Mouse (Mus musculus) embryonic facial prominence, embryonic 13.5 days (tissue): Measurements from ENCODE around the gene Plxna4. TPM values are rescaled to one million over a fixed set of nuclear protein-coding genes. Genes with fewer than 3 reads are reported as not detected.

Experiments used
- ATAC-seq: fragments of 200-750 bp; cut with Nextera tagmentation; 2 replicates; pipeline ENCODE4 v1.8.0; 2017; ENCODE audit warnings: low read depth; ENCODE audit not compliant: insufficient number of reproducible peaks, insufficient read depth, low FRiP score, low TSS enrichment
- H3K27ac ChIP-seq: fragments of 300-500 bp; sonication (generic); 2 replicates; pipeline ENCODE4 v1.5.1; 2015; ENCODE audit warnings: moderate library complexity, mild to moderate bottlenecking, inconsistent platforms
- H3K27me3 ChIP-seq: fragments of 300-500 bp; sonication (generic); 2 replicates; pipeline ENCODE4 v1.6.1; 2015; ENCODE audit warnings: mild to moderate bottlenecking, inconsistent platforms
- H3K36me3 ChIP-seq: fragments of 300-500 bp; sonication (generic); 2 replicates; pipeline ENCODE4 v1.6.1; 2015; ENCODE audit warnings: mild to moderate bottlenecking, inconsistent platforms
- H3K4me1 ChIP-seq: fragments of 300-500 bp; sonication (generic); 2 replicates; pipeline ENCODE4 v1.6.1; 2015; ENCODE audit warnings: inconsistent platforms
- H3K4me2 ChIP-seq: fragments of 300-500 bp; sonication (generic); 2 replicates; pipeline ENCODE4 v1.6.1; 2015; ENCODE audit warnings: moderate library complexity, mild to moderate bottlenecking, inconsistent platforms
- H3K4me3 ChIP-seq: fragments of 300-500 bp; sonication (generic); 2 replicates; pipeline ENCODE4 v1.5.1; 2015; ENCODE audit warnings: mild to moderate bottlenecking, inconsistent platforms
- H3K9ac ChIP-seq: fragments of 300-500 bp; sonication (generic); 2 replicates; pipeline ENCODE4 v1.6.1; 2015; ENCODE audit warnings: mild to moderate bottlenecking, inconsistent platforms
- H3K9me3 ChIP-seq: fragments of 300-500 bp; sonication (generic); 2 replicates; pipeline ENCODE4 v1.6.1; 2016; ENCODE audit warnings: inconsistent platforms
- WGBS: fragments of 180-500 bp; shearing (Covaris S2); methylation state at CpG from one replicate; pipeline ENCODE4 v1.1.7; 2015; ENCODE audit warnings: mixed read lengths; 5-methylcytosine and 5-hydroxymethylcytosine counted together
- polyA plus RNA-seq: library from polyadenylated mRNA; unstranded; fragments of >200 nt; fragmentation: Nextera tagmentation; extraction: Ambion mirVana; gene quantifications from 2 replicates; pipeline ENCODE4 v1.2.1, GENCODE M21; 2015

Gene Plxna4
- polyA plus RNA-seq, 1 experiment from 2014 or later: 4.0 TPM

GRCm38 (mm10) chr6:32150836-32151235 lies 437.2 kb downstream of the Plxna4 start:
- no peak overlapping the region for H3K27ac ChIP-seq
- no peak overlapping the region for H3K4me3 ChIP-seq
- no peaks in the 10 kb centered on the region for H3K4me1 ChIP-seq
- no peaks in the 10 kb centered on the region for H3K27me3 ChIP-seq
- no peak overlapping the region for H3K9ac ChIP-seq
- H3K36me3 ChIP-seq: no peaks in the 10 kb centered on the region
- H3K4me2 ChIP-seq: no peak overlapping the region
- no peak for ATAC-seq
- WGBS: 80% methylated on average over 4 of the region's 4 CpGs
- H3K9me3 ChIP-seq: no peaks in the 10 kb centered on the region

GRCm38 (mm10) chr6:32144771-32145170 lies 443.2 kb downstream of the Plxna4 start:
- no peaks in the 10 kb centered on the region for H3K36me3 ChIP-seq
- ATAC-seq: no peak
- no peak overlapping the region for H3K9ac ChIP-seq
- H3K9me3 ChIP-seq: no peaks in the 10 kb centered on the region
- H3K27ac ChIP-seq: no peak overlapping the region
- no peak overlapping the region for H3K4me2 ChIP-seq
- no peak overlapping the region for H3K4me3 ChIP-seq
- WGBS: 76% methylated on average over 4 of the region's 4 CpGs
- H3K4me1 ChIP-seq: no peaks in the 10 kb centered on the region
- H3K27me3 ChIP-seq: no peaks in the 10 kb centered on the region

DNA sequence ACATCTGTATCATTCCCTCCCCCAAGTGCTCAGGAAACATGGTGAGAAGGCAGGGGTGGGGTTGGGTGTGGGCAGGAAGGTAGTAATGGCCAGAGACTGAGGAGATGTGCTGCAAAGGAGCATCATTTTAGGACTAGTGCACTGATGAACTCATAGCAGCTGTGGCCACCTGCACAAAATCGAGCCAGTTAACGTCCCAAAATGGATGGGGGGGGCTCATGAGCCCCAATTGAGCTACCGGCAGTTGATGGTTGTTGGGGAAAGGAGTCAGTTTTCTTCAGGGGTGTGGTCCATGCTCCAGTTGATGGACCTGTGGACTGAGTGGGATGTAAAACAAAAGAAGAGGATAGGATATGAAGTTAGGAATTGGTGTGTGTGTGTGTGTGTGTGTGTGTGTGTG lies 448.5 kb downstream of the Plxna4 start:
- Histone ChIP-seq H3K4me3 (no peak overlapping the region), H3K27me3 (no peaks in the 10 kb centered on the region), H3K9me3 (no peaks in the 10 kb centered on the region), H3K27ac (no peak overlapping the region), H3K36me3 (no peaks in the 10 kb centered on the region), H3K4me2 (no peak overlapping the region), H3K9ac (no peak overlapping the region), H3K4me1 (no peaks in the 10 kb centered on the region)
- WGBS: 76% methylated on average over 3 of the region's 3 CpGs
- no peak for ATAC-seq

GRCm38 (mm10) chr6:32126914-32127313 lies 461.1 kb downstream of the Plxna4 start:
- Histone ChIP-seq H3K4me2 (no peak overlapping the region), H3K4me1 (peaks cover 8% of the 10 kb centered on the region), H3K27me3 (no peaks in the 10 kb centered on the region), H3K9me3 (no peaks in the 10 kb centered on the region), H3K27ac (peak overlapping the region; percentile 68; the same call in 1 of the 2 replicates), H3K9ac (no peak overlapping the region), H3K36me3 (no peaks in the 10 kb centered on the region), H3K4me3 (no peak overlapping the region)
- 39% methylated on average over 6 of the region's 6 CpGs for WGBS
- no peak for ATAC-seq

GRCm38 (mm10) chr6:32122584-32123265 lies 465.3 kb downstream of the Plxna4 start:
- no peaks in the 10 kb centered on the region for H3K36me3 ChIP-seq
- no peaks in the 10 kb centered on the region for H3K27me3 ChIP-seq
- H3K4me2 ChIP-seq: no peak overlapping the region
- H3K9ac ChIP-seq: no peak overlapping the region
- H3K4me3 ChIP-seq: no peak overlapping the region
- no peaks in the 10 kb centered on the region for H3K9me3 ChIP-seq
- ATAC-seq: no peak
- H3K4me1 ChIP-seq: peaks cover 8% of the 10 kb centered on the region
- 88% methylated on average over 4 of the region's 4 CpGs for WGBS
- no peak overlapping the region for H3K27ac ChIP-seq

DNA sequence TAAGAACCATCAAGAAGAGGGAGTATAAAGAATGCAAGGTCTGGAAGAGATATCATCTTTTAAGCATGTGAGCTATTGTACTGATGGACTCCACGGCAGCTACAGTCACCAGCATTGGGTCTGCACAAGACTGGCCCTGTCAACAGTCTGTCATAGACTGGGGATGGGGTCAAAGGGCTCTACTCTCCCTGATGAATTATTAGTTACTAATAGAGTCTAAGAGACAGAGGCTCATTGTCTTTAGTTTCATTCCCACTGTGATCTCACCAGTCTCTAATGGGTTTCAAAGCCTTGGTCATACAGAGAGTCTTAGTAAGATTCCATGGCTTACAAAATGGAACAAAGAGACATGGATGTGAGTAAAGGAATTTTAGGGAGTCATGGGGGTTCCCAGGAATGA lies 467.1 kb downstream of the Plxna4 start:
- no peaks in the 10 kb centered on the region for H3K4me1 ChIP-seq
- WGBS: 57% methylated on average over 1 of the region's 1 CpGs

DNA sequence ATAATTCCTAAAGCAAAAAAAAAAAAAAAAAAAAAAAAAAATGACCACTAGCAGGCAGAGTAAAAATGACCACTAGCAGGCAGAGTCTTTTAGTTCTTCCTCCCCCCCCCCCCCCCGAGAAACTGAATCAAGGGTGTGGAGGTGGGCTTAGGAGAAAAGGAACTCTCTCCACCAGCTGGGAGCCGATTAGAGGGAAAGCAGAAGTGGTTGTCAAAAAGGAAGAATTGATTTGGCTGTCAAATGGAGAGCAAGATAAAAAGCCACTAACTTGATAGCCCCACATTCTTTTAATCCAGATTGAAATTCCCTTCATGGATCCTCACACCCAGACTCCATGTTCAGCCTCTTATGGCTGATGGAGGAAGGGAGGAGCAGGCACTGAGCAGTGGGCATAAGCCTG lies 478.8 kb downstream of the Plxna4 start:
- ATAC-seq: no peak
- Histone ChIP-seq H3K9me3 (no peaks in the 10 kb centered on the region), H3K9ac (no peak overlapping the region), H3K36me3 (no peaks in the 10 kb centered on the region), H3K4me2 (no peak overlapping the region), H3K4me1 (no peaks in the 10 kb centered on the region), H3K27ac (no peak overlapping the region), H3K4me3 (no peak overlapping the region), H3K27me3 (no peaks in the 10 kb centered on the region)
- WGBS: 42% methylated on average over 2 of the region's 2 CpGs

More for the DNA sequence above, 467.1 kb downstream of the Plxna4 start:
- H3K9me3 ChIP-seq: no peaks in the 10 kb centered on the region
- H3K27me3 ChIP-seq: no peaks in the 10 kb centered on the region
- no peak overlapping the region for H3K9ac ChIP-seq
- H3K27ac ChIP-seq: no peak overlapping the region
- no peaks in the 10 kb centered on the region for H3K36me3 ChIP-seq
- no peak overlapping the region for H3K4me3 ChIP-seq
- no peak overlapping the region for H3K4me2 ChIP-seq
- no peak for ATAC-seq

DNA sequence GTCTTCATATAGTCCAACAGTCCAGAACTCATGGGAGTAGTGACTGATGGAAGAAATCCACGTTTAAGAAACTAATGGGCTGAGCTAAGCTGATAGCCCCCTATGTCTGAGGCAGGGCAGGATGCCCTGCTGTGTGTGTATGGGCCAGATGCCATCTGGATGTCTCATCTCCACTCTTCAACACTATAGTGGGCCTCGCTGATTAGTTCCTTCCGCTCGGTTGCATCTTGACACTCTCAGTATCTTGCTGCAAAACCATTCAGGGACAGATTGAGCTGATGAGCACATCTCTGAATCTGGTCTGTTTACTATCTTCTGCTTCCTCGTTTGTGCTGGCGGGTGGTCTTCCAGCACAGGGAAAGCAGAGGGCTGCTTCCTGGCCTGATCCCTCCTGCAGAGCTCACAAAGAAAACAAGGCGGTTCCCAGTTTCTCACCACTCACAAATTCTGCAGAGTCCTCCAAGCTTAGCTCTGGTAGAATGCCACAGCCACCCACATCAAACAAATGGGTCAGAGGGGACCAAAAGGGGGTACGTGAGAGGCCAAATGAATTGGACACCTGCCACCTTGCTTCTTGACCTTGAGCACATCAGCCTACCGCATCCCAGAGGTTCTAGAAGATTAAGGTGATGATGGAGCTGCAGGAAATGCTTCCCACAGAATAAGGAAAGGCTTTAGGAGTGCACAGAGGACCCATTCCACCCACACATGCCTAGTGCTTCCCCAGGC lies 482.3 kb downstream of the Plxna4 start:
- Histone ChIP-seq H3K4me2 (no peak overlapping the region), H3K27ac (no peak overlapping the region), H3K9me3 (no peaks in the 10 kb centered on the region), H3K9ac (no peak overlapping the region), H3K27me3 (no peaks in the 10 kb centered on the region), H3K36me3 (no peaks in the 10 kb centered on the region), H3K4me1 (no peaks in the 10 kb centered on the region), H3K4me3 (no peak overlapping the region)
- 62% methylated on average over 9 of the region's 9 CpGs for WGBS
- ATAC-seq: no peak
